Mouse (Mus musculus) CH12.LX (cell line): ENCODE results near the gene Cox17. TPM values are rescaled to one million over a fixed set of nuclear protein-coding genes. Genes with fewer than 3 reads are reported as not detected.
A peak's percentile ranks its signal among the peaks of the same experiment; 100 is the strongest.

ENCODE experiments used
- DNase-seq: peaks from one replicate; pipeline ENCODE4 v3.0.0-alpha.2; 2013; ENCODE audit errors: extremely low read depth
- H3K27ac ChIP-seq: 2 replicates; pipeline ENCODE4 v1.5.1; 2012; ENCODE audit warnings: low read depth, mild to moderate bottlenecking, control low read depth, moderate library complexity; ENCODE audit not compliant: insufficient read depth
- H3K27me3 ChIP-seq: replicated peaks from 2 replicates; pipeline ENCODE3; 2012; ENCODE audit warnings: inconsistent platforms
- H3K36me3 ChIP-seq, 2 experiments: replicated peaks in 1 of 2; 2 replicates each; pipeline versions ENCODE3 to v1.6.1; 2012; ENCODE audit warnings: inconsistent platforms in 1 of 2, low read length in 1 of 2, mild to moderate bottlenecking in 1 of 2, mixed read lengths in 1 of 2, moderate library complexity in 1 of 2; ENCODE audit not compliant: control insufficient read depth in 1 of 2, insufficient read depth in 1 of 2
- H3K4me1 ChIP-seq, 2 experiments: 2 replicates each; pipeline ENCODE4 v1.6.1; 2012; ENCODE audit warnings: inconsistent platforms in 1 of 2, moderate library complexity in 1 of 2; ENCODE audit not compliant: insufficient read depth in 2 of 2, control insufficient read depth in 1 of 2
- H3K4me2 ChIP-seq: 2 replicates; pipeline ENCODE4 v1.6.1; 2012; ENCODE audit warnings: low read depth, mild to moderate bottlenecking, control low read depth; ENCODE audit not compliant: poor library complexity, insufficient read depth, severe bottlenecking
- H3K4me3 ChIP-seq, 3 experiments: fragments of 150-350 bp in 1 of 3; sonication (generic) in 1 of 3; replicated peaks in 1 of 3; 2 replicates each; pipeline versions ENCODE3 to v1.5.1; 2011 to 2012; ENCODE audit warnings: low read depth in 2 of 3, low read length in 2 of 3, mild to moderate bottlenecking in 2 of 3, moderate library complexity in 2 of 3, control low read depth in 1 of 3, improper control_type of control experiment in 1 of 3, inconsistent platforms in 1 of 3, mixed read lengths in 1 of 3; ENCODE audit not compliant: poor library complexity in 1 of 3
- H3K79me2 ChIP-seq: replicated peaks from 2 replicates; pipeline ENCODE4 v1.6.1; 2012; ENCODE audit warnings: mild to moderate bottlenecking, moderate library complexity; ENCODE audit not compliant: control insufficient read depth, poor library complexity, insufficient read depth, severe bottlenecking; ENCODE audit errors: extremely low read depth
- H3K9ac ChIP-seq: 2 replicates; pipeline ENCODE4 v1.6.1; 2012; ENCODE audit warnings: low read depth, mild to moderate bottlenecking, control low read depth, moderate library complexity; ENCODE audit not compliant: insufficient read depth
- H3K9me3 ChIP-seq: replicated peaks from 2 replicates; pipeline ENCODE3; 2012; ENCODE audit warnings: low read length, inconsistent platforms, mixed read lengths
- BHLHE40 ChIP-seq: IDR thresholded peaks from 2 replicates; pipeline ENCODE4 v1.6.1; 2011; ENCODE audit warnings: mild to moderate bottlenecking, low read depth, low read length, improper control_type of control experiment
- CHD1 ChIP-seq: IDR thresholded peaks from 2 replicates; pipeline ENCODE4 v1.6.1; 2012; ENCODE audit warnings: low read depth, low read length, improper control_type of control experiment, inconsistent platforms
- ELF1 ChIP-seq: IDR thresholded peaks from 2 replicates; pipeline ENCODE4 v1.6.1; 2014; ENCODE audit warnings: low read depth, mild to moderate bottlenecking, inconsistent platforms, low read length, improper control_type of control experiment
- EP300 ChIP-seq: IDR thresholded peaks from 2 replicates; pipeline ENCODE4 v1.6.1; 2011; ENCODE audit warnings: low read length, improper control_type of control experiment
- ETS1 ChIP-seq: conservative IDR thresholded peaks from 2 replicates; pipeline ENCODE4 v1.6.1; 2012; ENCODE audit warnings: low read depth, mild to moderate bottlenecking, inconsistent platforms, low read length, improper control_type of control experiment, moderate library complexity
- IRF4 ChIP-seq: IDR thresholded peaks from 2 replicates; pipeline ENCODE4 v1.6.1; 2014; ENCODE audit warnings: low read depth, mild to moderate bottlenecking, inconsistent platforms, low read length, improper control_type of control experiment
- JUN ChIP-seq: IDR thresholded peaks from 2 replicates; pipeline ENCODE4 v1.6.1; 2011; ENCODE audit warnings: low read depth, mild to moderate bottlenecking, low read length, improper control_type of control experiment, moderate library complexity; ENCODE audit not compliant: insufficient read depth
- KAT2A ChIP-seq: IDR thresholded peaks from 2 replicates; pipeline ENCODE4 v1.6.1; 2012; ENCODE audit warnings: low read length, improper control_type of control experiment, inconsistent platforms; ENCODE audit not compliant: insufficient replicate concordance
- MAX ChIP-seq: IDR thresholded peaks from 2 replicates; pipeline ENCODE4 v1.6.1; 2011; ENCODE audit warnings: low read length, improper control_type of control experiment
- MEF2A ChIP-seq: IDR thresholded peaks from 2 replicates; pipeline ENCODE4 v1.6.1; 2014; ENCODE audit warnings: low read depth, mild to moderate bottlenecking, inconsistent platforms, low read length, improper control_type of control experiment, borderline replicate concordance
- MXI1 ChIP-seq: IDR thresholded peaks from 2 replicates; pipeline ENCODE4 v1.6.1; 2011; ENCODE audit warnings: mild to moderate bottlenecking, low read depth, low read length, improper control_type of control experiment
- MYC ChIP-seq: IDR thresholded peaks from 2 replicates; pipeline ENCODE4 v1.6.1; 2011; ENCODE audit warnings: low read depth, mild to moderate bottlenecking, improper control_type of control experiment, low read length
- NELFE ChIP-seq: IDR thresholded peaks from 2 replicates; pipeline ENCODE4 v1.6.1; 2011; ENCODE audit warnings: low read depth, low read length, improper control_type of control experiment
- NRF1 ChIP-seq: IDR thresholded peaks from 2 replicates; pipeline ENCODE4 v1.6.1; 2014; ENCODE audit warnings: low read depth, mild to moderate bottlenecking, inconsistent platforms, low read length, improper control_type of control experiment, moderate library complexity
- POLR2A ChIP-seq: IDR thresholded peaks from 2 replicates; pipeline ENCODE4 v1.6.1; 2011; ENCODE audit warnings: low read depth, mild to moderate bottlenecking, improper control_type of control experiment, low read length
- RAD21 ChIP-seq: IDR thresholded peaks from 2 replicates; pipeline ENCODE4 v1.6.1; 2011; ENCODE audit warnings: low read depth, mild to moderate bottlenecking, low read length, improper control_type of control experiment, moderate library complexity
- RCOR1 ChIP-seq: conservative IDR thresholded peaks from 2 replicates; pipeline ENCODE4 v1.6.1; 2012; ENCODE audit warnings: low read depth, mild to moderate bottlenecking, inconsistent platforms, low read length, improper control_type of control experiment
- SIN3A ChIP-seq: IDR thresholded peaks from 2 replicates; pipeline ENCODE4 v1.6.1; 2012; ENCODE audit warnings: low read length, improper control_type of control experiment, inconsistent platforms
- SMC3 ChIP-seq: IDR thresholded peaks from 2 replicates; pipeline ENCODE4 v1.6.1; 2011; ENCODE audit warnings: low read depth, low read length, improper control_type of control experiment
- TBP ChIP-seq: conservative IDR thresholded peaks from 2 replicates; pipeline ENCODE4 v1.6.1; 2011; ENCODE audit warnings: low read depth, low read length, improper control_type of control experiment
- TCF12 ChIP-seq: IDR thresholded peaks from 2 replicates; pipeline ENCODE4 v1.6.1; 2014; ENCODE audit warnings: low read depth, mild to moderate bottlenecking, inconsistent platforms, low read length, improper control_type of control experiment
- UBTF ChIP-seq: IDR thresholded peaks from 2 replicates; pipeline ENCODE4 v1.6.1; 2012; ENCODE audit warnings: low read depth, mild to moderate bottlenecking, inconsistent platforms, low read length, improper control_type of control experiment, moderate library complexity
- USF1 ChIP-seq: IDR thresholded peaks from 2 replicates; pipeline ENCODE4 v1.6.1; 2014; ENCODE audit warnings: low read depth, mild to moderate bottlenecking, inconsistent platforms, low read length, improper control_type of control experiment
- ZNF384 ChIP-seq: IDR thresholded peaks from 2 replicates; pipeline ENCODE4 v1.6.1; 2012; ENCODE audit warnings: low read depth, low read length, improper control_type of control experiment, inconsistent platforms
- dilution Hi-C: fragments of 300-500 bp; cut with MboI; formaldehyde crosslinking; loops from 2 replicates; pipeline ENCODE4 v1.14.3; 2020; ENCODE audit warnings: low sequenced_read_pairs; ENCODE audit not compliant: extremely low pct_unique_long_range_greater_than_20kb, extremely low pct_ligation_motif_present
- in situ Hi-C: fragments of 300-500 bp; cut with MboI; formaldehyde crosslinking; loops from 3 replicates; pipeline ENCODE4 v1.14.3; 2019; ENCODE audit warnings: low sequenced_read_pairs, low pct_ligation_motif_present, low pct_unique_long_range_greater_than_20kb, mixed read lengths
- polyA plus RNA-seq: library from polyadenylated mRNA; unstranded; fragments of >175 nt; gene quantifications from 2 replicates; pipeline ENCODE4 v1.2.1, GENCODE M21; 2012; ENCODE audit warnings: low read depth; ENCODE audit not compliant: insufficient read length
- total RNA-seq, 2 experiments: library from RNA; depleted of rRNA; stranded (reverse); fragments of 300-350 nt in 1 of 2; fragments of >200 nt in 1 of 2; gene quantifications; 2 replicates each; pipeline ENCODE4 v1.2.3; 2012 to 2014

Gene Cox17
- total and polyA plus RNA-seq, 3 experiments, result 410 to 706 (median 622) TPM

DNA sequence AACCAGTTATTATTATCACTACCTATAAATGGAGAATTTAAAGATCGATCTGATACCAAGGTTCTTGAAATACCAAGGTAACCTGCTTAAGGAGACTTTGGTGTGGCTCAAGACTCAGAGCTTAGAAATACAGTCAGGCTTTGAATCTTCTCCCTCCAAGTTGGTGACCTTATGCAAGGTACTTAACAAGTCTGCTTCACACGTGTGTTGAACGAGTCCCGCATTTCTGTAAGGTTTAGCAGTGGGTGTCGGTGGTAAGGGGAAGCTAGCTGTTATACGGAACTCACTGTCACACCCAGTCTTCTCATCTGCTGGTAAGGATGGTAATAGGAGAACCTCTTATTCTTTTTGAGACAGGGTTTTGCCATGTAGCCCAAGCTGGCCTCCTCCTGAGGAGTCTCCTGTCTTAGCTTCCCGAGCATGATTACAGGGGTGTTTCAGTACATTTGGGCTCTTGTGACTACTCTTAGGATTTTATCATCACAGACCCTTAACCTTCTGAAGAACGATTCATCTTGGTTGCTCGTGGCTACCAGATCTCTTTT lies 1.5 kb downstream of the Cox17 start:
- peaks cover 27 to 37% of the 10 kb centered on the region in 2 experiments for H3K36me3 ChIP-seq
- in situ Hi-C loops (loop anchor here (5.0 to 25.0 kb wide), 4 partner anchors 54 to 689 kb away; partner anchors contain the start of gene Arhgap31), dilution Hi-C loops (no loop called here)
- H3K4me3 ChIP-seq, result peak overlapping the region; percentile 66 to 92 (median 85)
- peak overlapping the region; percentile 75 for H3K27ac ChIP-seq
- TF ChIP-seq ETS1 (no peak), MXI1 (peak; percentile 87), MYC (0 out of 2 replicates have a peak, but pooled peaks have one; percentile 82), MAX (peak; percentile 78), TBP (0 out of 2 replicates have a peak, but pooled peaks have one; percentile 20), IRF4 (no peak), CHD1 (no peak), ZNF384 (no peak), SMC3 (no peak; the same call in 1 of the 2 replicates), MEF2A (no peak), ELF1 (no peak), BHLHE40 (peak; percentile 71), TCF12 (no peak), UBTF (0 out of 2 replicates have a peak, but pooled peaks have one; percentile 61), POLR2A (peak; percentile 59; the same call in 1 of the 2 replicates), RCOR1 (no peak), RAD21 (no peak), KAT2A (no peak), EP300 (no peak), NELFE (no peak), USF1 (no peak), SIN3A (peak; percentile 77; the same call in 1 of the 2 replicates), JUN (no peak), NRF1 (no peak)
- no peaks in the 10 kb centered on the region for H3K27me3 ChIP-seq
- peaks cover 16 to 54% of the 10 kb centered on the region in 2 experiments for H3K4me1 ChIP-seq
- peaks cover 54% of the 10 kb centered on the region for H3K79me2 ChIP-seq
- peak; percentile 66 for DNase-seq
- peak overlapping the region; percentile 64 for H3K4me2 ChIP-seq
- H3K9ac ChIP-seq, result peak overlapping the region; percentile 99
- no peaks in the 10 kb centered on the region for H3K9me3 ChIP-seq
